Mouse (Mus musculus): ENCODE data around the gene Cyp2c23. TPM values are rescaled to one million over a fixed set of nuclear protein-coding genes. Genes with fewer than 3 reads are reported as not detected.
A peak's percentile ranks its signal among the peaks of the same experiment; 100 is the strongest.

The Cyp2c23 gene
- total RNA-seq, 2 experiments from 2014 or later, result not detected

- ATAC-seq (replicated peaks; ENCODE audit: poor library complexity, severe bottlenecking), result no peak
These were observed 52.3 kb downstream of the Cyp2c23 start for GRCm38 (mm10) chr19:43976661-43977060.

- ATAC-seq (replicated peaks; ENCODE audit: poor library complexity, severe bottlenecking), result peak; percentile 37; the same call in 1 of the 2 replicates
These were observed 54.8 kb downstream of the Cyp2c23 start for GRCm38 (mm10) chr19:43974221-43974620.

DNA sequence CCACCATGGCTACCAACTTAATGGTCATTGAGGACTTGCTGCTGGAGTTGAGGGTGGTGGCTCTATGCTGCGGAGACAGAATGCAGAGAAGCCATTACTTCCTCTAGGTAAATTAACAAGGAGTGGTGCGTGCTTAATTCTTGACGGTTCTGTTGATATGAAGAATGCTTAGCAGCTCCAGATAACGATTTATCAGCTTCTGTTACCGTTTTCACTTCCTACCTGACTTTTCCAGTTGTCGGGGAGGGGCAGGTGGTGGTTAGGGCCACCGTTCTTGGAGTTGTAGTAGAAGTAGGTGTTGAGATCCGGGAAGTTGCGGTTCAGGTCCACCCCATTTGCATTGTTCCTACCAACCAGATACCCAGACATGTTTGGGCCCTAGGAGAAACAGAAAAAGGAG lies 55.3 kb downstream of the Cyp2c23 start:
- ATAC-seq (replicated peaks; ENCODE audit: poor library complexity, severe bottlenecking), result no peak

DNA sequence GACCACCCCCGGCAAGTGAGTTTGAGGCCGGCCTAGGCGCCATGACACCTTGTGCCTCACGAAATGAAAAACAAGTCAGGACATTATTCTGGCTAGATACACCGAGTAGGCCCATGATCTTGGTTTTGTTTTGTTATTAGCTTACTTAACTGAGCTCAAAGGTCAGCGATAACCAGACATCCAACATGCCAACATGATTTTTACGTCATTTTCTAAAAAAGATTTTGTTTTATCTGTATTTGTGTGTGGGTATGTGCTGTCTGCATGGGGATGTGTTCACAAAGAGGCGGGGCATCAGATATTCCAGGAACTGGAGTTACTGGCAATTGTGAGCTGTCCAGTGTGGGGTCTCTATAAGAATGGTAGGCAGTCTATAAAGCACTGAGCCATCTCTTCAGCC lies 56.9 kb downstream of the Cyp2c23 start:
- no peak for ATAC-seq (replicated peaks; ENCODE audit: poor library complexity, severe bottlenecking)

- ATAC-seq (replicated peaks; ENCODE audit: poor library complexity, severe bottlenecking), result no peak
These were observed 60.5 kb downstream of the Cyp2c23 start for GRCm38 (mm10) chr19:43968436-43969026.

- no peak for ATAC-seq (replicated peaks; ENCODE audit: poor library complexity, severe bottlenecking)
These were observed 62.5 kb downstream of the Cyp2c23 start for GRCm38 (mm10) chr19:43966481-43966880.

DNA sequence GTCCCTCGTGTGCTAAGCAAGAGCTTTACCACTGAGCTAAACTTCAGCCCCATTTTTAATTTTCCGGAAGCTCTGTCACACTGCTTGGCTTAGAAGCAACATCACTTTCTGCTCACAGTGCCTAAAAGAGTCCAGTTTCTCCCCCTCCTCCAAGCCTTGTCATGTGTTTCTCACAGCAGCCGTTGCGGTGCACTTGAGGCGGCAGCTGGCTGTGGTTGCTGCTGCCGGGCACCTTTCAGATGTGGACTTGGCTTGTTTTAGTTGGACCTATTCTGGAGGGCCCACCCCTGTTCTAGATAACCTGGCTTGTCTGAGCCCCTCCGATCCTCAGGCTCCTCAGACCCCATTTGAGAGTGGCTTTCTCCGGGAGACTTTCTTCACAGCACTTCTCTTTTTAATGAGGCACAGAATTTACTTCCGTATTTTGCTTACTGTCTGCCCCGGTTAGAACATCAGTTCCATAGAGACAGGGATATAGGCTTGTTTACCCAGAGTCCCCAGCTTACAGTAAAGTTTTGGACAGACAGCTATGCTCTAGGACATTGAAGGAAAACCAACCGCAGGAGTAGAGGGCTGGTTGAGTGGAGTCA lies 63.4 kb downstream of the Cyp2c23 start:
- peak; percentile 83 for ATAC-seq (replicated peaks; ENCODE audit: poor library complexity, severe bottlenecking)

- ATAC-seq (replicated peaks; ENCODE audit: poor library complexity, severe bottlenecking), result no peak
These were observed 66.2 kb downstream of the Cyp2c23 start for GRCm38 (mm10) chr19:43962795-43963194.

DNA sequence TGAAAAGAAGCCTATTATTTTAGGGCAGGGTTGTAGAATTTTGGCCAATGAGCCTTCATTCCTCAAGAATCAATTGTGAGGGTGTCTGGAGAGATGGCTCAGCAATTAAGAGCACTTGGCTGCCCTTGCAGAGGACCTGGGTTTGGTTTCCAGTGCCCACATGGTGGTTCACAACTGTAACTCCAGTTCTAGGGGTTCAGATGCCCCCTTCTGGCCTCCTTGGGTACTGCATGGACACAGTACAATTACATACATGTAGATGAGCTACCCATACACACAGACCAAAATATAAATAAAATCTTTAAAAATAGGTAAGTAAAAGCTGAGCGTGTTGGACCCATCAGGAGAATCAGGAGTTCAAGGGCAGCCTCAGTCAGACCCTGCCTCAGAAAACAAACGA lies 67.8 kb downstream of the Cyp2c23 start:
- no peak for ATAC-seq (replicated peaks; ENCODE audit: poor library complexity, severe bottlenecking)

- ATAC-seq (replicated peaks; ENCODE audit: poor library complexity, severe bottlenecking), result no peak
These were observed 69.0 kb downstream of the Cyp2c23 start for GRCm38 (mm10) chr19:43960014-43960413.

- peak; percentile 75 for ATAC-seq (replicated peaks; ENCODE audit: poor library complexity, severe bottlenecking)
These were observed 69.8 kb downstream of the Cyp2c23 start for GRCm38 (mm10) chr19:43959162-43959561.

GRCm38 (mm10) chr19:43957881-43958280 lies 71.1 kb downstream of the Cyp2c23 start:
- no peak for ATAC-seq (replicated peaks; ENCODE audit: poor library complexity, severe bottlenecking)

DNA sequence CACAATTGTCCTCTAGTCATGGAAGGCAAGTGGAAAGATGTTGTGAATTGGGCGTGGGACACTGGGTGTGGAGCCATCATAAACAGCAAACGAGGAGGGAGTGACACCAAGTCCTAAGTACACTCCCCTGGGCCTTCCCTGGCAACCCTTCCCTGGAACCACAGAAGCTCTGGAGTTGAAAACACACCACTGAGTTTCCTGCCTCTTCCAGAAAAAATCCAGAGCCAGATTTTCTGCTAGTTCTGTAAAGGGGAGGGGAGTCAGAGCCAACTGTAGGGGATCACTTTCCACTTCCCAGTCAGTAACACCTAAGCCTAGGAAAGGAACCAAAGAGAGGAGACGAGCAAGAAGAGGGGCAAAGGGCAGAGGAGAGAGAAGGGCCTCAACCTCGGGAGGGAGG lies 71.6 kb downstream of the Cyp2c23 start:
- ATAC-seq (replicated peaks; ENCODE audit: poor library complexity, severe bottlenecking), result no peak

- ATAC-seq (replicated peaks; ENCODE audit: poor library complexity, severe bottlenecking), result 0 out of 2 replicates have a peak, but pooled peaks have one; percentile 16
These were observed 73.7 kb downstream of the Cyp2c23 start for GRCm38 (mm10) chr19:43955266-43955665.

Other genes starting within 250 kb of the Cyp2c23 start
- gene Abcc2, start 247.0 kb downstream of the Cyp2c23 start, total RNA-seq (2014; fragmentation: Nextera tagmentation), result 3.2 and 7.3 TPM in 2 replicates
- gene Abcc2, start 247.0 kb downstream of the Cyp2c23 start, total RNA-seq (2017), result 5.3 and 6.7 TPM in 2 replicates
- gene Dnmbp, start 89.0 kb downstream of the Cyp2c23 start, total RNA-seq (2014; fragmentation: Nextera tagmentation), result 10.5 and 11.9 TPM in 2 replicates
- 7.4 and 8.3 TPM in 2 replicates for gene Dnmbp, start 89.0 kb downstream of the Cyp2c23 start, total RNA-seq (2017)
- gene Cpn1, start 42.7 kb downstream of the Cyp2c23 start, total RNA-seq (2014; fragmentation: Nextera tagmentation), result 0.28 TPM in 1 of 2 replicates, not detected in the other
- 0.47 TPM in 1 of 2 replicates, not detected in the other for gene Cpn1, start 42.7 kb downstream of the Cyp2c23 start, total RNA-seq (2017)
- 73.4 and 78.4 TPM in 2 replicates for gene Erlin1, start 40.6 kb upstream of the Cyp2c23 start, total RNA-seq (2014; fragmentation: Nextera tagmentation)
- gene Erlin1, start 40.6 kb upstream of the Cyp2c23 start, total RNA-seq (2017), result 51.1 and 56.5 TPM in 2 replicates
- gene Chuk, start 78.3 kb upstream of the Cyp2c23 start, total RNA-seq (2014; fragmentation: Nextera tagmentation), result 45.7 and 60.9 TPM in 2 replicates
- 69.8 and 71.6 TPM in 2 replicates for gene Chuk, start 78.3 kb upstream of the Cyp2c23 start, total RNA-seq (2017)
- 27.7 and 44.9 TPM in 2 replicates for gene Cwf19l1, start 106.7 kb upstream of the Cyp2c23 start, total RNA-seq (2014; fragmentation: Nextera tagmentation)
- gene Cwf19l1, start 106.7 kb upstream of the Cyp2c23 start, total RNA-seq (2017), result 19.3 and 26.3 TPM in 2 replicates
- gene Bloc1s2, start 117.2 kb upstream of the Cyp2c23 start, total RNA-seq (2014; fragmentation: Nextera tagmentation), result 143 and 186 TPM in 2 replicates
- gene Bloc1s2, start 117.2 kb upstream of the Cyp2c23 start, total RNA-seq (2017), result 70.7 and 91.4 TPM in 2 replicates
- not detected in 2 replicates for gene Pkd2l1, start 163.2 kb upstream of the Cyp2c23 start, total RNA-seq (2014; fragmentation: Nextera tagmentation)
- not detected in 2 replicates for gene Pkd2l1, start 163.2 kb upstream of the Cyp2c23 start, total RNA-seq (2017)
- not detected in 2 replicates for gene Scd3, start 174.1 kb upstream of the Cyp2c23 start, total RNA-seq (2014; fragmentation: Nextera tagmentation)
- not detected in 2 replicates for gene Scd3, start 174.1 kb upstream of the Cyp2c23 start, total RNA-seq (2017)